Mouse (Mus musculus): ENCODE results near the gene Taar4. TPM values are rescaled to one million over a fixed set of nuclear protein-coding genes. Genes with fewer than 3 reads are reported as not detected.

Taar4 gene
- polyA plus RNA-seq, 1 experiment: not detected

- Histone ChIP-seq H3K79me2 (ENCODE audit: control insufficient read depth, insufficient read depth) (no peaks in the 10 kb centered on the region), H3K27me3 (ENCODE audit: control insufficient read depth, insufficient read depth, insufficient read length) (peaks cover 8% of the 10 kb centered on the region), H3K4me3 (no peak overlapping the region), H3K36me3 (ENCODE audit: control insufficient read depth, insufficient read depth) (no peaks in the 10 kb centered on the region), H3ac (ENCODE audit: control insufficient read depth, insufficient read length) (no peak overlapping the region), H3K4me2 (ENCODE audit: low read depth) (no peak overlapping the region)
- no peak for TF ChIP-seq TCF12 (IDR thresholded peaks at IDR 0.05; ENCODE audit: insufficient read depth, poor library complexity, severe bottlenecking)
- no peak for TF ChIP-seq REST (IDR thresholded peaks at IDR 0.05; ENCODE audit: insufficient read depth, insufficient read length)
- no peak for TF ChIP-seq POLR2AphosphoS2 (IDR thresholded peaks at IDR 0.05; ENCODE audit: insufficient read length, low read depth)
- TF ChIP-seq POLR2A (IDR thresholded peaks at IDR 0.05; ENCODE audit: insufficient read length, low read depth): no peak
- TF ChIP-seq E2F4 (IDR thresholded peaks at IDR 0.05; ENCODE audit: insufficient read depth): no peak
- no peak for TF ChIP-seq CEBPB (IDR thresholded peaks at IDR 0.05; ENCODE audit: insufficient read depth, poor library complexity, severe bottlenecking)
- no peak for TF ChIP-seq TCF3 (IDR thresholded peaks at IDR 0.05; ENCODE audit: insufficient read length, low read depth)
- TF ChIP-seq MYOD1 (IDR thresholded peaks at IDR 0.05; ENCODE audit: control insufficient read depth in 1 of 3, insufficient read length in 2 of 3, low read depth in 2 of 3): no peak
- TF ChIP-seq MYOG (IDR thresholded peaks at IDR 0.05; ENCODE audit: control insufficient read depth in 1 of 3, insufficient read depth in 1 of 3, insufficient read length in 2 of 3, low read depth in 2 of 3): no peak
- TF ChIP-seq USF1 (IDR thresholded peaks at IDR 0.05; ENCODE audit: low read depth): no peak
- no peak for TF ChIP-seq SRF (IDR thresholded peaks at IDR 0.05; ENCODE audit: control insufficient read depth, insufficient read length, low read depth)
- no peak for TF ChIP-seq MAX (IDR thresholded peaks at IDR 0.05; ENCODE audit: low read depth)
Observed at GRCm38 (mm10) chr10:23951714-23952113, 8.6 kb upstream of the Taar4 start.

GRCm38 (mm10) chr10:23959071-23959470 lies 1.2 kb upstream of the Taar4 start:
- Histone ChIP-seq H3K79me2 (ENCODE audit: control insufficient read depth, insufficient read depth) (no peaks in the 10 kb centered on the region), H3ac (ENCODE audit: control insufficient read depth, insufficient read length) (no peak overlapping the region), H3K36me3 (ENCODE audit: control insufficient read depth, insufficient read depth) (no peaks in the 10 kb centered on the region), H3K4me3 (no peak overlapping the region), H3K4me2 (ENCODE audit: low read depth) (no peak overlapping the region), H3K27me3 (ENCODE audit: control insufficient read depth, insufficient read depth, insufficient read length) (no peaks in the 10 kb centered on the region)
- TF ChIP-seq USF1 (IDR thresholded peaks at IDR 0.05; ENCODE audit: low read depth) (no peak), REST (IDR thresholded peaks at IDR 0.05; ENCODE audit: insufficient read depth, insufficient read length) (no peak), TCF12 (IDR thresholded peaks at IDR 0.05; ENCODE audit: insufficient read depth, poor library complexity, severe bottlenecking) (no peak), SRF (IDR thresholded peaks at IDR 0.05; ENCODE audit: control insufficient read depth, insufficient read length, low read depth) (no peak), POLR2AphosphoS2 (IDR thresholded peaks at IDR 0.05; ENCODE audit: insufficient read length, low read depth) (no peak), MAX (IDR thresholded peaks at IDR 0.05; ENCODE audit: low read depth) (no peak), CEBPB (IDR thresholded peaks at IDR 0.05; ENCODE audit: insufficient read depth, poor library complexity, severe bottlenecking) (no peak), MYOD1 (IDR thresholded peaks at IDR 0.05; ENCODE audit: control insufficient read depth in 1 of 3, insufficient read length in 2 of 3, low read depth in 2 of 3) (no peak)

GRCm38 (mm10) chr10:23963444-23963843 lies 3.1 kb downstream of the Taar4 start:
- Histone ChIP-seq H3K27me3 (ENCODE audit: control insufficient read depth, insufficient read depth, insufficient read length) (peaks cover 5% of the 10 kb centered on the region), H3ac (ENCODE audit: control insufficient read depth, insufficient read length) (no peak overlapping the region), H3K4me3 (no peak overlapping the region), H3K79me2 (ENCODE audit: control insufficient read depth, insufficient read depth) (no peaks in the 10 kb centered on the region), H3K4me2 (ENCODE audit: low read depth) (no peak overlapping the region), H3K36me3 (ENCODE audit: control insufficient read depth, insufficient read depth) (no peaks in the 10 kb centered on the region)
- no peak for TF ChIP-seq USF1 (IDR thresholded peaks at IDR 0.05; ENCODE audit: low read depth)
- no peak for TF ChIP-seq POLR2A (IDR thresholded peaks at IDR 0.05; ENCODE audit: insufficient read length, low read depth)
- no peak for TF ChIP-seq REST (IDR thresholded peaks at IDR 0.05; ENCODE audit: insufficient read depth, insufficient read length)
- no peak for TF ChIP-seq E2F4 (IDR thresholded peaks at IDR 0.05; ENCODE audit: insufficient read depth)
- TF ChIP-seq MYOG (IDR thresholded peaks at IDR 0.05; ENCODE audit: control insufficient read depth in 1 of 3, insufficient read depth in 1 of 3, insufficient read length in 2 of 3, low read depth in 2 of 3): no peak
- TF ChIP-seq SRF (IDR thresholded peaks at IDR 0.05; ENCODE audit: control insufficient read depth, insufficient read length, low read depth): no peak
- TF ChIP-seq TCF12 (IDR thresholded peaks at IDR 0.05; ENCODE audit: insufficient read depth, poor library complexity, severe bottlenecking): no peak
- TF ChIP-seq CEBPB (IDR thresholded peaks at IDR 0.05; ENCODE audit: insufficient read depth, poor library complexity, severe bottlenecking): no peak
- TF ChIP-seq MYOD1 (IDR thresholded peaks at IDR 0.05; ENCODE audit: control insufficient read depth in 1 of 3, insufficient read length in 2 of 3, low read depth in 2 of 3): no peak
- TF ChIP-seq MAX (IDR thresholded peaks at IDR 0.05; ENCODE audit: low read depth): no peak
- no peak for TF ChIP-seq POLR2AphosphoS2 (IDR thresholded peaks at IDR 0.05; ENCODE audit: insufficient read length, low read depth)
- no peak for TF ChIP-seq TCF3 (IDR thresholded peaks at IDR 0.05; ENCODE audit: insufficient read length, low read depth)

GRCm38 (mm10) chr10:23964921-23965610 lies 4.8 kb downstream of the Taar4 start:
- H3K27me3 ChIP-seq (ENCODE audit: control insufficient read depth, insufficient read depth, insufficient read length): peaks cover 5% of the 10 kb centered on the region
- TF ChIP-seq E2F4 (IDR thresholded peaks at IDR 0.05; ENCODE audit: insufficient read depth): no peak
- no peak for TF ChIP-seq MAX (IDR thresholded peaks at IDR 0.05; ENCODE audit: low read depth)
- TF ChIP-seq POLR2AphosphoS2 (IDR thresholded peaks at IDR 0.05; ENCODE audit: insufficient read length, low read depth): no peak
- TF ChIP-seq MYOD1 (IDR thresholded peaks at IDR 0.05; ENCODE audit: control insufficient read depth in 1 of 3, insufficient read length in 2 of 3, low read depth in 2 of 3): no peak
- TF ChIP-seq CEBPB (IDR thresholded peaks at IDR 0.05; ENCODE audit: insufficient read depth, poor library complexity, severe bottlenecking): no peak
- TF ChIP-seq TCF12 (IDR thresholded peaks at IDR 0.05; ENCODE audit: insufficient read depth, poor library complexity, severe bottlenecking): no peak
- TF ChIP-seq USF1 (IDR thresholded peaks at IDR 0.05; ENCODE audit: low read depth): no peak
- no peak for TF ChIP-seq SRF (IDR thresholded peaks at IDR 0.05; ENCODE audit: control insufficient read depth, insufficient read length, low read depth)
- TF ChIP-seq POLR2A (IDR thresholded peaks at IDR 0.05; ENCODE audit: insufficient read length, low read depth): no peak
- no peak for TF ChIP-seq REST (IDR thresholded peaks at IDR 0.05; ENCODE audit: insufficient read depth, insufficient read length)
- TF ChIP-seq MYOG (IDR thresholded peaks at IDR 0.05; ENCODE audit: control insufficient read depth in 1 of 3, insufficient read depth in 1 of 3, insufficient read length in 2 of 3, low read depth in 2 of 3): no peak
- no peak for TF ChIP-seq TCF3 (IDR thresholded peaks at IDR 0.05; ENCODE audit: insufficient read length, low read depth)

More at GRCm38 (mm10) chr10:23964921-23965610, 4.8 kb downstream of the Taar4 start:
- Histone ChIP-seq H3K4me3 (no peak overlapping the region), H3K4me2 (ENCODE audit: low read depth) (no peak overlapping the region), H3K36me3 (ENCODE audit: control insufficient read depth, insufficient read depth) (no peaks in the 10 kb centered on the region), H3ac (ENCODE audit: control insufficient read depth, insufficient read length) (no peak overlapping the region), H3K79me2 (ENCODE audit: control insufficient read depth, insufficient read depth) (no peaks in the 10 kb centered on the region)

Data from myocyte (in vitro differentiated cells).